Mouse (Mus musculus) liver, adult 10 weeks (tissue): ENCODE results near the gene Gnptab. TPM values are rescaled to one million over a fixed set of nuclear protein-coding genes. Genes with fewer than 3 reads are reported as not detected.

ENCODE experiments used
- polyA plus RNA-seq: library from polyadenylated mRNA; stranded (reverse); fragments of 350-450 nt; fragmentation: Illumina TruSeq; extraction: RNeasy Lipid Tissue Mini Kit (QIAGEN cat#74804); gene quantifications from one replicate; pipeline ENCODE4 v1.2.3, GENCODE M21; 2014; ENCODE audit warnings: low read depth, low replicate concordance

The Gnptab gene
- polyA plus RNA-seq, result 8.7 TPM

DNA sequence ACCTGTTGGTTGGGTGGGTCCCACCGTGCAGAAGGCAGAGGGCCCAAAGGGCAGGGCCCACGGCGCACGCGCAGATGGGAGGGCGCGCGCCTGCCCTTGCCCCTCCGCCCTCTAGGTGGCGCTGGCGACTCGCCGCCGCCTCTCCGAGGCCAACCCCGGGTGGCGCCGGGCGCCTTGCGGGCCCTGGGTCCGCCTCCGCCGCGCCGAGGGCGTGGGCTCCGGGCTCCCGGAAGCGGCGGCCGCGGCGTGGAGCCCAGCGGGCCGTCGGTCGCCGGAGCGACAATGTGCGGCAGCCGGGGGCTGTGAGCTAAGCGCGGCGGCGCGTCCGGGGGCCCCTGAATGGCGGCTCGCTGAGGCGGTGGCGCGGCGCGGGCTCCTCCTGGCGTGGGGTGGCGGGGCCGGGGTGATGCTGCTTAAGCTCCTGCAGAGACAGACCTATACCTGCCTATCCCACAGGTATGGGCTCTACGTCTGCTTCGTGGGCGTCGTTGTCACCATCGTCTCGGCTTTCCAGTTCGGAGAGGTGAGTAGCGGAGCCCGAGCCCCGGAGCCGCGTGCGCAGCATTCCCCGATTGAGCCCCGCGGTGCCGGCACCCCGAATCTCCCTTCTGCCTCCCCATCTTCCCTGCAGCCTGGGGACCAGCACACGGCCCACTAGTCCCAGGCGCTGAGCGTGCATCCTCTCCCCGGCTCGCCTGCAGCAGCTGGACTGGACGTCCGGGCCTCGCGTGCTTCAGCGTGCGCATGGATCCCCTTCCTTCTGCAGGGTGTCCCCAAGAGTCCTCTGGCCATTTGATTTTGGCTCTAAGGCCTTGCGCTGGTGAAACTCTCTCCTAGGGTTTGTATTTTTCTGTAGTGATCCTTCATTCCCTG lies at the start of gene Gnptab, which contains the start of gene Dram1:
Gene Gnptab, plus strand, starts transcription at position 120 of the 873 bp plus-strand sequence.
Gene Dram1, minus strand, starts transcription at position 68 of the 873 bp plus-strand sequence.

GRCm38 (mm10) chr10:88459502-88459992 lies 80.6 kb downstream of the Gnptab start, which contains the start of gene Sycp3:
Sycp3 (plus strand) TSS chr10:88459569.

Other genes with a start within 250 kb of the Gnptab start
- gene Parpbp, start 232.2 kb upstream of the Gnptab start, polyA plus RNA-seq, result 0.13 TPM
- gene Nup37, start 232.1 kb upstream of the Gnptab start, polyA plus RNA-seq, result 11.3 TPM
- gene Washc3, start 178.0 kb upstream of the Gnptab start, polyA plus RNA-seq, result 34.6 TPM
- gene Dram1, start 52 bp upstream of the Gnptab start, polyA plus RNA-seq, result 1.1 TPM
- not detected for gene Sycp3, start 80.4 kb downstream of the Gnptab start, polyA plus RNA-seq
- 400 TPM for gene Chpt1, start 124.9 kb downstream of the Gnptab start, polyA plus RNA-seq
- gene Mybpc1, start 226.0 kb downstream of the Gnptab start, polyA plus RNA-seq, result not detected